Mouse (Mus musculus) testis, adult 2 months (tissue): ENCODE results near the gene Cldn19. TPM values are rescaled to one million over a fixed set of nuclear protein-coding genes. Genes with fewer than 3 reads are reported as not detected.

ENCODE experiments used
- H3K27ac ChIP-seq: fragments of 200-500 bp; 2 replicates; pipeline ENCODE4 v1.5.1; 2012; ENCODE audit warnings: low read depth, low read length; ENCODE audit not compliant: control insufficient read depth, insufficient read depth
- H3K27me3 ChIP-seq: fragments of 200-500 bp; 2 replicates; pipeline ENCODE4 v1.6.1; 2012; ENCODE audit warnings: mild to moderate bottlenecking, low read length, moderate library complexity; ENCODE audit not compliant: control insufficient read depth, insufficient read depth
- H3K36me3 ChIP-seq: fragments of 200-500 bp; 2 replicates; pipeline ENCODE4 v1.6.1; 2012; ENCODE audit warnings: mild to moderate bottlenecking, low read length; ENCODE audit not compliant: control insufficient read depth, insufficient read depth
- H3K4me1 ChIP-seq: fragments of 200-500 bp; 2 replicates; pipeline ENCODE4 v1.6.1; 2012; ENCODE audit warnings: low read length; ENCODE audit not compliant: control insufficient read depth, insufficient read depth
- H3K4me3 ChIP-seq: fragments of 200-500 bp; 2 replicates; pipeline ENCODE4 v1.5.1; 2012; ENCODE audit warnings: low read depth, mild to moderate bottlenecking, low read length, moderate library complexity, mixed read lengths; ENCODE audit not compliant: control insufficient read depth
- CTCF ChIP-seq: fragments of 200-500 bp; IDR thresholded peaks from 2 replicates; pipeline ENCODE4 v1.5.1; 2012; ENCODE audit warnings: low read depth, mild to moderate bottlenecking, inconsistent platforms, low read length, moderate library complexity; ENCODE audit not compliant: control insufficient read depth, insufficient read depth, insufficient replicate concordance
- POLR2A ChIP-seq: fragments of 200-500 bp; IDR thresholded peaks from 2 replicates; pipeline ENCODE4 v1.6.1; 2012; ENCODE audit warnings: low read depth, mild to moderate bottlenecking, inconsistent platforms, low read length, moderate library complexity; ENCODE audit not compliant: control insufficient read depth
- polyA plus RNA-seq: library from polyadenylated mRNA; depleted of rRNA; stranded (reverse); fragments of >200 nt; gene quantifications from 2 replicates; pipeline ENCODE4 v1.2.3, GENCODE M21; 2012; rRNA removed

The Cldn19 gene
- not detected in 2 replicates for polyA plus RNA-seq

GRCm38 (mm10) chr4:119255351-119255750 lies at the start of gene Cldn19:
Gene Cldn19 (plus strand): TSS chr4:119255414.
- H3K27ac ChIP-seq: no peak within 1 kb of the TSS
- no peaks in the 10 kb centered on the region for H3K4me1 ChIP-seq
- TF ChIP-seq CTCF (no peak), POLR2A (no peak)
- no peaks in the 10 kb centered on the region for H3K36me3 ChIP-seq
- H3K4me3 ChIP-seq: no peak within 1 kb of the TSS
- no peaks in the 10 kb centered on the region for H3K27me3 ChIP-seq

GRCm38 (mm10) chr4:119216667-119217066 lies 38.5 kb upstream of the Cldn19 start:
- no peaks in the 10 kb centered on the region for H3K27me3 ChIP-seq
- peak overlapping the region; percentile 79 for H3K4me3 ChIP-seq
- no peaks in the 10 kb centered on the region; the same call in 1 of the 2 replicates for H3K36me3 ChIP-seq
- peaks cover 3% of the 10 kb centered on the region; the same call in 1 of the 2 replicates for H3K4me1 ChIP-seq
- H3K27ac ChIP-seq: no peak overlapping the region
- TF ChIP-seq POLR2A (no peak), CTCF (no peak)

DNA sequence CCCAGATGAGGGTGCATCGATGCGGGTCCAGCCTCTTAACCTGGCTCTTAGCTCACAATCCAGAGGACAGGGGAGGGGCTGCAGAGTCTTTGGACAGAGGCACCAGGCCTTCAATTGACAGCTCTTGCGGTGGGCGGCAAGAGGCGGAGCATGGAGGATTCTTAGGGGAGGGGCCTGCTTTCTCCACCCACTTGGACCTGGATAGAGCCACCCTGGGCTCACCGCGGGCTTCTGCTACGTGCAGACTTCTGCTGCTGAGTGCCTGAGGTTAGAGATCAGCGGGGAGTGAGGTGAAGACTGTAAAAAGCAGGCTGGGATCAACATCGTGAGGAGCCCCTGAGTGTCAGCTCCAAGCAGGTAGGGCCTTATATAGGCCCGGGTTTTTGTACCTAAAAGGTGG lies 37.0 kb upstream of the Cldn19 start, which contains the start of gene Tmem269:
Tmem269 (minus strand) TSS at position 49 of the 400 bp plus-strand sequence.
- no peaks in the 10 kb centered on the region; the same call in 1 of the 2 replicates for H3K36me3 ChIP-seq
- no peaks in the 10 kb centered on the region for H3K27me3 ChIP-seq
- TF ChIP-seq POLR2A (peak; percentile 49; the same call in 1 of the 2 replicates), CTCF (no peak)
- peak within 1 kb of the TSS; percentile 79 for H3K4me3 ChIP-seq
- no peak within 1 kb of the TSS for H3K27ac ChIP-seq
- peaks cover 3% of the 10 kb centered on the region; the same call in 1 of the 2 replicates for H3K4me1 ChIP-seq

DNA sequence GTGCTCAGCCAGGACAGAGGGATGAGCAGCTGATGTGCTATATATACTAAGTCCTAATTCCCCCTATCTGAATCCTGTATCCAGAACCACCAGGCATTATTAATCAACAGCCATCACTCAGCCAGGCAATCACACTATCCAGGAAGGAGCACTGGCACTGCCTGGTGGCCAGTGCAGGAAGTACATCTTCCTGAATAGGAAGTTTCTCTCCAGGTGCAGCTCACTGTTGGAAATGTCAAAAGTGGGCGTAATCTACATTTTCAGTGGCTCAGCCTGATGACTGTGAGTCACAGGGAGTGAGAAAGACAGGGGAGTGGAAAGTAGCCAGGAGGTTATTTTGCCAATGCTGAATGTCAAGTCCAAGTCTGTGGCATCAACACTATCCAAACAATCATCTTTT lies 31.5 kb upstream of the Cldn19 start:
- Histone ChIP-seq H3K27ac (no peak overlapping the region), H3K27me3 (no peaks in the 10 kb centered on the region), H3K4me1 (no peaks in the 10 kb centered on the region), H3K36me3 (peaks cover 3% of the 10 kb centered on the region), H3K4me3 (no peak overlapping the region)
- TF ChIP-seq POLR2A (no peak), CTCF (peak; percentile 52; the same call in 1 of the 2 replicates)

DNA sequence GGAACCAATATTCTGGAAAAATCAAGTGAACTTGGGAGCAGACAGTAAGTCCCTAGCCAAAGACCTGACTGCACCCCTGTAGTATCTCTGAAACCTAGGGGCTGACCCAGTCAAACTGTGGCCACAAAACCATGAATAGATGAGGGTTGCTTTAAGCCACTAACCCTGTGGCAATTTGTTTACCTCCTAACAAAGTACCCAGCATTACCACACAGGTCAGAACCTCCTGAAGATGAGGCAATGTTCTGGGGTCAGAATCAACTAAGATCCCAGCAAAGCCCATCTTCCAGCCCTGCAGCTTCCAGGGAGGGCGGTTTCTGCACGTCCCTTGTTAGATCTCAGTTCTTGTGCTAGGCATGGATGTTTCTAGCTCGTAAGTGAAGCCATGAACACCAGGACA lies 30.7 kb upstream of the Cldn19 start:
- no peaks in the 10 kb centered on the region for H3K4me1 ChIP-seq
- H3K27me3 ChIP-seq: no peaks in the 10 kb centered on the region
- H3K4me3 ChIP-seq: no peak overlapping the region
- H3K36me3 ChIP-seq: peaks cover 3% of the 10 kb centered on the region
- TF ChIP-seq CTCF (no peak), POLR2A (no peak)
- H3K27ac ChIP-seq: no peak overlapping the region

DNA sequence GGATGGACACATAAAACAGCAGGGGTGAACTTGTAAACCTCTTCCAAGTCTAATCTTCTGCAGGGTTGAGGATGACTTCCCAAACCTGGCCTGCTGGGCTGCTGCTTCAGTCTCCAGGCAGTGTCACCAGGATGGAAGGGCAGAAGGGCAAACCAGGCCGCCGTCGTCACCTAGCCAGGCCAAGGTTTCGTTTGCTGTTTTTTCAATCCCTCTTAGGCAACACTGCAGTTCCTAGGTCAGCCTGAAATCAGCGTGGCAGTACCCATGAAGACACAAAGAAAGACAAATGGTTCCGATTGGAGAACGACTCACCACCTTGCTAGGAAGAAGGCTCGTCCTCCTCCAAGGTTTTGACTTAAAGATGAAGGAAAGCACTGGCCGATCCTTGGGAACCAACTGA lies 29.5 kb upstream of the Cldn19 start:
- Histone ChIP-seq H3K4me1 (no peaks in the 10 kb centered on the region), H3K36me3 (peaks cover 3% of the 10 kb centered on the region), H3K27ac (no peak overlapping the region), H3K27me3 (no peaks in the 10 kb centered on the region), H3K4me3 (no peak overlapping the region)
- TF ChIP-seq POLR2A (no peak), CTCF (no peak)

GRCm38 (mm10) chr4:119226751-119227150 lies 28.5 kb upstream of the Cldn19 start:
- H3K36me3 ChIP-seq: peaks cover 3% of the 10 kb centered on the region
- H3K27me3 ChIP-seq: no peaks in the 10 kb centered on the region
- TF ChIP-seq CTCF (no peak), POLR2A (no peak)
- H3K4me3 ChIP-seq: no peak overlapping the region
- H3K27ac ChIP-seq: no peak overlapping the region
- no peaks in the 10 kb centered on the region for H3K4me1 ChIP-seq

- no peak for TF ChIP-seq CTCF
- peak; percentile 90 for TF ChIP-seq POLR2A
- peak within 1 kb of the TSS; percentile 87 for H3K4me3 ChIP-seq
- no peaks in the 10 kb centered on the region for H3K36me3 ChIP-seq
- peaks cover 7% of the 10 kb centered on the region for H3K4me1 ChIP-seq
- H3K27me3 ChIP-seq: no peaks in the 10 kb centered on the region
- H3K27ac ChIP-seq: peak within 1 kb of the TSS; percentile 53
Observed at GRCm38 (mm10) chr4:119232410-119233255, 22.6 kb upstream of the Cldn19 start, which contains the start of the genes AU022252 and P3h1. Gene AU022252 (minus strand): TSS chr4:119232712. Gene P3h1 (plus strand): TSS chr4:119232915.
